Mouse (Mus musculus) forebrain, embryonic 13.5 days (tissue): ENCODE data around the gene Tulp4. TPM values are rescaled to one million over a fixed set of nuclear protein-coding genes. Genes with fewer than 3 reads are reported as not detected.

Experiments used
- ATAC-seq: fragments of 200-750 bp; cut with Nextera tagmentation; 2 replicates; pipeline ENCODE4 v1.8.0; 2017
- H3K27ac ChIP-seq: fragments of 300-500 bp; sonication (generic); 2 replicates; pipeline ENCODE4 v1.5.1; 2015; ENCODE audit warnings: inconsistent platforms, mild to moderate bottlenecking, moderate library complexity
- H3K27me3 ChIP-seq: fragments of 300-500 bp; sonication (generic); 2 replicates; pipeline ENCODE4 v1.6.1; 2015; ENCODE audit warnings: mild to moderate bottlenecking, inconsistent platforms
- H3K36me3 ChIP-seq: fragments of 300-500 bp; sonication (generic); 2 replicates; pipeline ENCODE4 v1.6.1; 2015; ENCODE audit warnings: mild to moderate bottlenecking, inconsistent platforms; ENCODE audit not compliant: poor library complexity, severe bottlenecking
- H3K4me1 ChIP-seq: fragments of 300-500 bp; sonication (generic); 2 replicates; pipeline ENCODE4 v1.6.1; 2015; ENCODE audit warnings: inconsistent platforms
- H3K4me2 ChIP-seq: fragments of 300-500 bp; sonication (generic); 2 replicates; pipeline ENCODE4 v1.6.1; 2015; ENCODE audit warnings: inconsistent platforms, mild to moderate bottlenecking, moderate library complexity
- H3K4me3 ChIP-seq: fragments of 300-500 bp; sonication (generic); 2 replicates; pipeline ENCODE4 v1.5.1; 2015; ENCODE audit warnings: mild to moderate bottlenecking, inconsistent platforms
- H3K9ac ChIP-seq: fragments of 300-500 bp; sonication (generic); 2 replicates; pipeline ENCODE4 v1.6.1; 2015; ENCODE audit warnings: mild to moderate bottlenecking, inconsistent platforms
- H3K9me3 ChIP-seq: fragments of 300-500 bp; sonication (generic); replicated peaks from 2 replicates; pipeline ENCODE4 v1.6.1; 2016; ENCODE audit warnings: inconsistent platforms
- WGBS: fragments of 180-500 bp; shearing (Covaris S2); methylation state at CpG from one replicate; pipeline ENCODE4 v1.1.7; 2015; 5-methylcytosine and 5-hydroxymethylcytosine counted together
- polyA plus RNA-seq: library from polyadenylated mRNA; unstranded; fragments of >200 nt; fragmentation: Nextera tagmentation; extraction: Ambion mirVana; gene quantifications from 2 replicates; pipeline ENCODE4 v1.2.1, GENCODE M21; 2015

Tulp4 gene
- polyA plus RNA-seq, 1 experiment from 2014 or later: 132 TPM

- ATAC-seq: no peak
- 83% methylated on average over 7 of the region's 7 CpGs for WGBS
Measured at GRCm38 (mm10) chr17:6172440-6172839, 66.2 kb downstream of the Tulp4 start.

GRCm38 (mm10) chr17:6172926-6173690 lies 66.9 kb downstream of the Tulp4 start:
- peaks cover 3% of the 10 kb centered on the region for H3K9me3 ChIP-seq
- ATAC-seq: no peak
- no peak overlapping the region for H3K9ac ChIP-seq
- 79% methylated on average over 5 of the region's 5 CpGs for WGBS
- peaks cover 8% of the 10 kb centered on the region for H3K4me1 ChIP-seq
- peak overlapping the region; percentile 25 for H3K27ac ChIP-seq
- H3K36me3 ChIP-seq: peaks cover 30% of the 10 kb centered on the region
- no peak overlapping the region for H3K4me2 ChIP-seq
- H3K27me3 ChIP-seq: no peaks in the 10 kb centered on the region
- no peak overlapping the region for H3K4me3 ChIP-seq

More at GRCm38 (mm10) chr17:6172440-6172839, 66.2 kb downstream of the Tulp4 start:
- H3K36me3 ChIP-seq: peaks cover 24% of the 10 kb centered on the region
- H3K9me3 ChIP-seq: peaks cover 3% of the 10 kb centered on the region
- peaks cover 8% of the 10 kb centered on the region for H3K4me1 ChIP-seq
- no peak overlapping the region for H3K4me3 ChIP-seq
- H3K27me3 ChIP-seq: no peaks in the 10 kb centered on the region
- H3K9ac ChIP-seq: no peak overlapping the region
- H3K4me2 ChIP-seq: no peak overlapping the region
- peak overlapping the region; percentile 25; the same call in 1 of the 2 replicates for H3K27ac ChIP-seq

- Histone ChIP-seq H3K9ac (no peak overlapping the region), H3K4me1 (peaks cover 11% of the 10 kb centered on the region), H3K4me2 (no peak overlapping the region), H3K9me3 (peaks cover 3% of the 10 kb centered on the region), H3K4me3 (no peak overlapping the region), H3K36me3 (peaks cover 39% of the 10 kb centered on the region), H3K27me3 (no peaks in the 10 kb centered on the region), H3K27ac (no peak overlapping the region)
- no peak for ATAC-seq
- 71% methylated on average over 1 of the region's 1 CpGs for WGBS
Measured at GRCm38 (mm10) chr17:6174574-6174973, 68.3 kb downstream of the Tulp4 start.

GRCm38 (mm10) chr17:6178564-6179267 lies 72.5 kb downstream of the Tulp4 start:
- 88% methylated on average over 6 of the region's 6 CpGs for WGBS

GRCm38 (mm10) chr17:6179389-6179788 lies 73.2 kb downstream of the Tulp4 start:
- ATAC-seq: no peak
- WGBS: 46% methylated on average over 4 of the region's 4 CpGs
- Histone ChIP-seq H3K4me3 (no peak overlapping the region), H3K27me3 (no peaks in the 10 kb centered on the region), H3K36me3 (peaks cover 52% of the 10 kb centered on the region), H3K27ac (no peak overlapping the region), H3K9me3 (peaks cover 3% of the 10 kb centered on the region), H3K4me2 (no peak overlapping the region), H3K4me1 (peaks cover 5% of the 10 kb centered on the region; the same call in 1 of the 2 replicates), H3K9ac (no peak overlapping the region)

More at GRCm38 (mm10) chr17:6178564-6179267, 72.5 kb downstream of the Tulp4 start:
- Histone ChIP-seq H3K36me3 (peaks cover 52% of the 10 kb centered on the region), H3K4me1 (peaks cover 5% of the 10 kb centered on the region; the same call in 1 of the 2 replicates), H3K27me3 (no peaks in the 10 kb centered on the region), H3K27ac (no peak overlapping the region), H3K9ac (no peak overlapping the region), H3K4me3 (no peak overlapping the region), H3K4me2 (no peak overlapping the region), H3K9me3 (peaks cover 3% of the 10 kb centered on the region)
- no peak for ATAC-seq

- Histone ChIP-seq H3K4me2 (no peak overlapping the region), H3K36me3 (peaks cover 53% of the 10 kb centered on the region), H3K27ac (no peak overlapping the region; the same call in 1 of the 2 replicates), H3K27me3 (no peaks in the 10 kb centered on the region), H3K4me3 (no peak overlapping the region), H3K9ac (no peak overlapping the region), H3K9me3 (peaks cover 3% of the 10 kb centered on the region), H3K4me1 (peaks cover 5% of the 10 kb centered on the region; the same call in 1 of the 2 replicates)
- ATAC-seq: no peak
- WGBS: 75% methylated on average over 3 of the region's 3 CpGs
Measured at GRCm38 (mm10) chr17:6180421-6180820, 74.2 kb downstream of the Tulp4 start.

GRCm38 (mm10) chr17:6182715-6183114 lies 76.5 kb downstream of the Tulp4 start:
- WGBS: 79% methylated on average over 4 of the region's 4 CpGs
- ATAC-seq: no peak
- no peak overlapping the region for H3K9ac ChIP-seq
- no peak overlapping the region for H3K27ac ChIP-seq
- H3K36me3 ChIP-seq: peaks cover 55% of the 10 kb centered on the region
- H3K4me1 ChIP-seq: peaks cover 5% of the 10 kb centered on the region; the same call in 1 of the 2 replicates
- no peak overlapping the region for H3K4me2 ChIP-seq
- H3K9me3 ChIP-seq: no peaks in the 10 kb centered on the region
- H3K27me3 ChIP-seq: no peaks in the 10 kb centered on the region
- H3K4me3 ChIP-seq: no peak overlapping the region

- no peak overlapping the region for H3K9ac ChIP-seq
- no peak for ATAC-seq
- no peaks in the 10 kb centered on the region for H3K9me3 ChIP-seq
- no peak overlapping the region for H3K27ac ChIP-seq
- H3K4me2 ChIP-seq: no peak overlapping the region
- no peak overlapping the region for H3K4me3 ChIP-seq
- H3K4me1 ChIP-seq: no peaks in the 10 kb centered on the region
- WGBS: 97% methylated on average over 4 of the region's 4 CpGs
- peaks cover 54% of the 10 kb centered on the region for H3K36me3 ChIP-seq
- no peaks in the 10 kb centered on the region for H3K27me3 ChIP-seq
Measured at GRCm38 (mm10) chr17:6186651-6187050, 80.4 kb downstream of the Tulp4 start.

GRCm38 (mm10) chr17:6187183-6187582 lies 80.9 kb downstream of the Tulp4 start:
- Histone ChIP-seq H3K4me3 (no peak overlapping the region), H3K36me3 (peaks cover 57% of the 10 kb centered on the region), H3K4me2 (no peak overlapping the region), H3K9ac (no peak overlapping the region), H3K9me3 (no peaks in the 10 kb centered on the region), H3K4me1 (no peaks in the 10 kb centered on the region), H3K27me3 (no peaks in the 10 kb centered on the region), H3K27ac (no peak overlapping the region)
- 96% methylated on average over 8 of the region's 8 CpGs for WGBS
- no peak for ATAC-seq

- 91% methylated on average over 5 of the region's 5 CpGs for WGBS
- H3K9ac ChIP-seq: no peak overlapping the region
- no peak overlapping the region for H3K4me3 ChIP-seq
- no peak overlapping the region for H3K4me2 ChIP-seq
- H3K27me3 ChIP-seq: no peaks in the 10 kb centered on the region
- ATAC-seq: no peak
- no peaks in the 10 kb centered on the region for H3K9me3 ChIP-seq
- no peaks in the 10 kb centered on the region for H3K4me1 ChIP-seq
- H3K36me3 ChIP-seq: peaks cover 73% of the 10 kb centered on the region
- H3K27ac ChIP-seq: no peak overlapping the region
Measured at GRCm38 (mm10) chr17:6189207-6189606, 83.0 kb downstream of the Tulp4 start.

- no peak overlapping the region for H3K9ac ChIP-seq
- no peak overlapping the region for H3K4me2 ChIP-seq
- H3K27ac ChIP-seq: no peak overlapping the region
- no peak overlapping the region for H3K4me3 ChIP-seq
- H3K4me1 ChIP-seq: no peaks in the 10 kb centered on the region
- no peak for ATAC-seq
- H3K9me3 ChIP-seq: no peaks in the 10 kb centered on the region
- WGBS: 85% methylated on average over 6 of the region's 6 CpGs
- peaks cover 60% of the 10 kb centered on the region for H3K36me3 ChIP-seq
- no peaks in the 10 kb centered on the region for H3K27me3 ChIP-seq
Measured at GRCm38 (mm10) chr17:6192275-6192674, 86.0 kb downstream of the Tulp4 start.

GRCm38 (mm10) chr17:6195390-6195789 lies 89.2 kb downstream of the Tulp4 start:
- Histone ChIP-seq H3K9me3 (no peaks in the 10 kb centered on the region), H3K4me2 (no peak overlapping the region), H3K4me3 (no peak overlapping the region), H3K4me1 (no peaks in the 10 kb centered on the region), H3K27ac (no peak overlapping the region), H3K36me3 (peaks cover 61% of the 10 kb centered on the region), H3K27me3 (no peaks in the 10 kb centered on the region), H3K9ac (no peak overlapping the region)
- ATAC-seq: no peak
- 74% methylated on average over 1 of the region's 1 CpGs for WGBS
